Mouse (Mus musculus) megakaryocyte progenitor cell, adult 5-6 weeks (primary cell): ENCODE results near the gene AW209491. TPM values are rescaled to one million over a fixed set of nuclear protein-coding genes. Genes with fewer than 3 reads are reported as not detected.

ENCODE experiments used
- ATAC-seq: replicated peaks from 2 replicates; pipeline ENCODE4 v1.8.0; 2016; ENCODE audit warnings: mild to moderate bottlenecking, moderate TSS enrichment, inconsistent platforms; ENCODE audit not compliant: poor library complexity
- total RNA-seq, 2 experiments: library from RNA; stranded (forward) in 1 of 2; stranded (reverse) in 1 of 2; fragments of 157-497, 149-512 nt in 1 of 2; fragments of 200-1000 nt in 1 of 2; gene quantifications; 2 replicates each; pipeline versions ENCODE4 v1.2.3 to v1.2.4; 2015 to 2017

The AW209491 gene
- total RNA-seq (2015) (8.0 and 9.6 TPM in 2 replicates), total RNA-seq (2017) (16.7 and 27.8 TPM in 2 replicates)

- ATAC-seq: peak; percentile 99
Observed at GRCm38 (mm10) chr13:14629726-14630641, at the start of gene AW209491. TSS of gene AW209491 (plus strand) at chr13:14630154.

- no peak for ATAC-seq
Observed at GRCm38 (mm10) chr13:14580392-14580791, 49.6 kb upstream of the AW209491 start.

GRCm38 (mm10) chr13:14602744-14603143 is 27.2 kb upstream of the AW209491 start:
- ATAC-seq: no peak

- ATAC-seq: 0 out of 2 replicates have a peak, but pooled peaks have one; percentile 9
Observed at GRCm38 (mm10) chr13:14607616-14608015, 22.3 kb upstream of the AW209491 start.

GRCm38 (mm10) chr13:14612463-14612862 is 17.5 kb upstream of the AW209491 start:
- no peak for ATAC-seq

GRCm38 (mm10) chr13:14612926-14613529 is 16.9 kb upstream of the AW209491 start, which contains the start of the genes Mrpl32 and Psma2:
TSS of gene Mrpl32 (minus strand) at chr13:14613165.
TSS of gene Psma2 (plus strand) at chr13:14613240.
- peak; percentile 93 for ATAC-seq

- peak; percentile 3 for ATAC-seq
Observed at GRCm38 (mm10) chr13:14613553-14613952, 16.4 kb upstream of the AW209491 start.

GRCm38 (mm10) chr13:14618724-14619123 is 11.2 kb upstream of the AW209491 start:
- ATAC-seq: peak; percentile 99

GRCm38 (mm10) chr13:14639998-14640397 is 10.0 kb downstream of the AW209491 start:
- ATAC-seq: peak; percentile 93

GRCm38 (mm10) chr13:14649301-14649700 is 19.3 kb downstream of the AW209491 start:
- peak; percentile 88 for ATAC-seq

GRCm38 (mm10) chr13:14667107-14667506 is 37.2 kb downstream of the AW209491 start:
- no peak for ATAC-seq

GRCm38 (mm10) chr13:14670342-14670741 is 40.4 kb downstream of the AW209491 start:
- no peak for ATAC-seq

Other genes starting within 250 kb of the AW209491 start
- gene Hecw1, start 106.9 kb upstream of the AW209491 start, total RNA-seq (2015): not detected in 2 replicates
- gene Hecw1, start 106.9 kb upstream of the AW209491 start, total RNA-seq (2017): not detected in 2 replicates
- gene Mrpl32, start 17.0 kb upstream of the AW209491 start, total RNA-seq (2015): 71.8 and 88.0 TPM in 2 replicates
- gene Mrpl32, start 17.0 kb upstream of the AW209491 start, total RNA-seq (2017): 97.2 and 102 TPM in 2 replicates
- gene Psma2, start 16.9 kb upstream of the AW209491 start, total RNA-seq (2015): 148 and 152 TPM in 2 replicates
- gene Psma2, start 16.9 kb upstream of the AW209491 start, total RNA-seq (2017): 109 and 114 TPM in 2 replicates